Mouse (Mus musculus) lung, adult 2 months (tissue): ENCODE measurements around the gene Mpnd.

ENCODE experiments used
- CTCF ChIP-seq: fragments of 200-500 bp; IDR thresholded peaks from 2 replicates; pipeline ENCODE4 v1.5.1; 2011; ENCODE audit warnings: mild to moderate bottlenecking, low read length, control low read depth; ENCODE audit not compliant: insufficient read depth
- POLR2A ChIP-seq: fragments of 200-500 bp; IDR thresholded peaks from 2 replicates; pipeline ENCODE4 v1.6.1; 2011; ENCODE audit warnings: low read depth, mild to moderate bottlenecking, control low read depth, low read length, borderline replicate concordance; ENCODE audit errors: extremely low read depth

DNA sequence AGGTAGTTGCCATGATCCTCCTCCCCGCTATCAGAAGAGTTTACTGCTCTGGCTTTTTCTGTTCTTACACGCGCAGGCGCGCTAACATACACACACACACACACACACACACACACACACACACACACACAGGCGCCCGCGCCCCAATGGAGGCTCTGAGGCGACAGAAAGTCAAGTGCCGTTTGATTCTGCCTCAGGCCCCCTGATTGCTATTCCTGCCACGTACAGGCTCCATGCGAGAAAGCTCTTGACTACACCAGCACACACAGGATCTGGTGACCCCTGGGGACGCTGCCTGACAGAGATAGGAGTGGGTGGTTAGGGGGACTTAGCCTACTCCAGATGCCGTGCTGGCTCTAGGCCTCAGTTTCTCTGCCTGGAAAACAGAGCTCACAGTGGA is 36.0 kb upstream of the Mpnd start:
- TF ChIP-seq POLR2A (no peak), CTCF (no peak)
